Mouse (Mus musculus) intestine, postnatal 0 days (tissue): ENCODE measurements around the gene Iqsec1. TPM values are rescaled to one million over a fixed set of nuclear protein-coding genes. Genes with fewer than 3 reads are reported as not detected.
A peak's percentile ranks its signal among the peaks of the same experiment; 100 is the strongest.

Source experiments
- ATAC-seq: fragments of 200-750 bp; cut with Nextera tagmentation; 2 replicates; pipeline ENCODE4 v1.8.0; 2017; ENCODE audit warnings: mild to moderate bottlenecking, moderate TSS enrichment, moderate library complexity
- H3K27ac ChIP-seq: fragments of 300-500 bp; sonication (generic); 2 replicates; pipeline ENCODE4 v1.5.1; 2014; ENCODE audit warnings: mild to moderate bottlenecking, low read depth, low read length, moderate library complexity
- H3K27me3 ChIP-seq: fragments of 300-500 bp; sonication (generic); replicated peaks from 2 replicates; pipeline ENCODE4 v1.6.1; 2014; ENCODE audit warnings: low read length, mixed read lengths; ENCODE audit not compliant: control insufficient read depth, insufficient read depth
- H3K36me3 ChIP-seq: fragments of 300-500 bp; sonication (generic); 2 replicates; pipeline ENCODE4 v1.6.1; 2014; ENCODE audit warnings: mild to moderate bottlenecking, moderate library complexity; ENCODE audit not compliant: control insufficient read depth, insufficient read depth
- H3K4me1 ChIP-seq: fragments of 300-500 bp; sonication (generic); replicated peaks from 2 replicates; pipeline ENCODE4 v1.6.1; 2014; ENCODE audit warnings: antibody characterized with exemption, low read length, mixed read lengths; ENCODE audit not compliant: control insufficient read depth, insufficient read depth
- H3K4me2 ChIP-seq: fragments of 300-500 bp; sonication (generic); replicated peaks from 2 replicates; pipeline ENCODE4 v1.6.1; 2014; ENCODE audit warnings: low read depth, mild to moderate bottlenecking, moderate library complexity
- H3K4me3 ChIP-seq: fragments of 300-500 bp; sonication (generic); 2 replicates; pipeline ENCODE4 v1.5.1; 2014; ENCODE audit warnings: low read depth, low read length
- H3K9ac ChIP-seq: fragments of 300-500 bp; sonication (generic); 2 replicates; pipeline ENCODE4 v1.6.1; 2014; ENCODE audit warnings: mild to moderate bottlenecking, low read depth, low read length
- H3K9me3 ChIP-seq: fragments of 300-500 bp; sonication (generic); 2 replicates; pipeline ENCODE4 v1.6.1; 2016; ENCODE audit warnings: mixed run types; ENCODE audit not compliant: control insufficient read depth
- CTCF ChIP-seq: sonication (generic); IDR thresholded peaks from 2 replicates; pipeline ENCODE4 v1.5.1; 2016; ENCODE audit warnings: low read depth, mild to moderate bottlenecking, control low read depth, antibody characterized with exemption, moderate library complexity
- WGBS: fragments of 180-500 bp; shearing (Covaris S2); extraction: QIAGEN DNeasy Blood & Tissue Kit; methylation state at CpG from one replicate; pipeline ENCODE4 v1.1.7; 2014; 5-methylcytosine and 5-hydroxymethylcytosine counted together
- polyA plus RNA-seq: library from polyadenylated mRNA; unstranded; fragments of >200 nt; fragmentation: Nextera tagmentation; extraction: Ambion mirVana; gene quantifications from 2 replicates; pipeline ENCODE4 v1.2.1, GENCODE M21; 2015

Gene Iqsec1
- polyA plus RNA-seq, 1 experiment from 2014 or later, result 7.0 TPM

DNA sequence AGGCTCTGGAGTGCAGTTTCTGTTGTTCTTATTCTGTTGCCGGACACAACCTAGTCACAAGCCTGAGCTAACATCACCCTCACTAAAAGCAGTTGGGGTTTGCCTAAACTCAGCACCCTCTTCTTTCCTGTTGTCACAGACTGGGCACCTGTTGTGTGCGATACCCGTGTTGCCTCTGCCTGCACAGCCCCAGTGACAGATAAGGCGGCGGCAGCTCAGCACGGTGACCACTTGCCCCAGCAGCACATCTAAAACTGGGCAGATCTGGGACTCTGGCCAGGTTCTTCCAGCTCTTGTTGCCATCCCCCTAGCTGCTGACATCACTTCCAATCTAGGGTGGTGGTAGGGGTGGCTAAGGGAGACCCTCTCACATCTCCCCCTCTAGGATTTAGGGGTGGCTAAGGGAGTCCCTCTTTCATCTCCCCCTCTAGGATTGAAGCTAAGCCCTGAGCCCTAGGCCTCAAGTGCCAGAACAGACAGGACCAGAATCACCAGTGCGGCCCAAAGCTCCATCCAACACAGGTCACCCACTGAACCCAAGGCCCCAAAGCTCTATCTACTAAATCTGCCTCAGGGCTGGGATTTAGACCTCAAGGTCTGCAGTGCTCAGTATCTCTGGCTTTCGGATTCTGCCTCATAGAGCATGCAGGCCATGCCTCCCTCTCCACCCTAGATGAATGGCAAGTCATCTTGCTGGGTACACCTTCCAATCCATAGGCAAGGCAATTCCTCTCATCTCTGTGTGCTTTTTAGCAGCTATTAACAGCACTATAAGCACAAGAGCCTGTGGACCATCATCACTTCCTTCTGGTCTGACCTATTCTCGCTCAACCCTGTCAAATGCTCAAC is 278.3 kb downstream of the Iqsec1 start:
- no peak for ATAC-seq
- Histone ChIP-seq H3K27ac (no peak overlapping the region), H3K36me3 (no peaks in the 10 kb centered on the region), H3K4me2 (no peak overlapping the region), H3K27me3 (no peaks in the 10 kb centered on the region), H3K9me3 (no peaks in the 10 kb centered on the region), H3K4me3 (no peak overlapping the region), H3K4me1 (peaks cover 35% of the 10 kb centered on the region), H3K9ac (no peak overlapping the region)
- WGBS, result 78% methylated on average over 9 of the region's 9 CpGs
- TF ChIP-seq CTCF, result no peak

- TF ChIP-seq CTCF, result no peak
- H3K4me2 ChIP-seq, result no peak overlapping the region
- H3K4me1 ChIP-seq, result peaks cover 29% of the 10 kb centered on the region
- no peak for ATAC-seq
- no peak overlapping the region for H3K27ac ChIP-seq
- no peaks in the 10 kb centered on the region for H3K36me3 ChIP-seq
- no peak overlapping the region for H3K9ac ChIP-seq
- H3K4me3 ChIP-seq, result no peak overlapping the region
- H3K9me3 ChIP-seq, result no peaks in the 10 kb centered on the region
- H3K27me3 ChIP-seq, result no peaks in the 10 kb centered on the region
Measured at GRCm38 (mm10) chr6:90708061-90708618, 280.3 kb downstream of the Iqsec1 start.

DNA sequence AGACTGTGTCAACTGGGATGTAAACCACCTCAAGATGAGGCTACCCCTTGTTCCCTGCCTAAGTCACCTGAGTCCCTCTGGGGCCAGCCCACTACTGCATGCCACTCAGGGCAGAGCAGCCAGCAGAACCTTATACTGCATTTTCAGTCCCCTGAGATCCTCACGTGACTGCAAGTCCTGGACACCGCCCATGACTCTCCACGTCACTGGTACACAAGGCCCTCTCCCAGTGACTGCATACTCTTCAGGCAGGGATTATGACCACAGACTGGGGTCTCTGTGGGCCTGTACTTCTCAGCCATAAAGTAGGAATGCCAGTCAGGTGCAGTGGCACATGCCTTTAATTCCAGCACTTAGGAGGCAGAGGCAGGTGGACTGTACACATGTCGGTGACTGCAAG is 281.3 kb downstream of the Iqsec1 start:
- H3K4me2 ChIP-seq, result no peak overlapping the region
- ATAC-seq, result peak; percentile 63; the same call in 1 of the 2 replicates
- H3K27ac ChIP-seq, result no peak overlapping the region; the same call in 1 of the 2 replicates
- H3K36me3 ChIP-seq, result no peaks in the 10 kb centered on the region
- WGBS, result 46% methylated on average over 4 of the region's 4 CpGs
- H3K9ac ChIP-seq, result no peak overlapping the region
- H3K27me3 ChIP-seq, result no peaks in the 10 kb centered on the region
- TF ChIP-seq CTCF, result no peak
- H3K4me3 ChIP-seq, result no peak overlapping the region
- H3K4me1 ChIP-seq, result peaks cover 19% of the 10 kb centered on the region
- no peaks in the 10 kb centered on the region for H3K9me3 ChIP-seq

- 64% methylated on average over 10 of the region's 10 CpGs for WGBS
- no peak overlapping the region for H3K27ac ChIP-seq
- peaks cover 16% of the 10 kb centered on the region for H3K4me1 ChIP-seq
- ATAC-seq, result no peak
- TF ChIP-seq CTCF, result no peak
- H3K4me2 ChIP-seq, result no peak overlapping the region
- no peak overlapping the region for H3K9ac ChIP-seq
- no peaks in the 10 kb centered on the region for H3K36me3 ChIP-seq
- no peaks in the 10 kb centered on the region for H3K27me3 ChIP-seq
- H3K9me3 ChIP-seq, result no peaks in the 10 kb centered on the region
- no peak overlapping the region for H3K4me3 ChIP-seq
Measured at GRCm38 (mm10) chr6:90706490-90706889, 282.0 kb downstream of the Iqsec1 start.

DNA sequence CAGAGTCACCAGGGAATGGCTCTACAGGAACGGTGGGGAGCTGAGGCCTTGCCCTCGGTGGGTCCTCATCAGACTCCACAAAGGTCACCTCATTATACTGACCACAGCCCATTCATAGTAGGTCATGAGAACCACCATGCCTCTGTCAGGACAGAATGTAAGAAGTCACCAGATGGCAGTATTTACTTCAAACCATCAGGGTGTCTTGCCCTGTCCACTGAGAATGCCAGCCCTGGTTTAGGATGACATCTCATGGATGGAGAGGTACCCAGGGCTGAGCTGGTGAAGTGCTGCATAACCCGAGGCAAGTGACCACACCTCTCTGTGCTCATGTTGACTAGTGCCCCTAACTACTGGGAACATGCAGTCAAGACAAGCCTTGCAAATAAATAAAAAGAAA is 282.7 kb downstream of the Iqsec1 start:
- Histone ChIP-seq H3K4me2 (no peak overlapping the region), H3K9me3 (no peaks in the 10 kb centered on the region), H3K9ac (no peak overlapping the region), H3K27ac (no peak overlapping the region), H3K4me1 (peaks cover 8% of the 10 kb centered on the region; the same call in 1 of the 2 replicates), H3K4me3 (no peak overlapping the region), H3K27me3 (no peaks in the 10 kb centered on the region), H3K36me3 (no peaks in the 10 kb centered on the region)
- TF ChIP-seq CTCF, result peak; percentile 45; the same call in 1 of the 2 replicates
- no peak for ATAC-seq
- WGBS, result 79% methylated on average over 3 of the region's 3 CpGs

GRCm38 (mm10) chr6:90704705-90705344 is 283.7 kb downstream of the Iqsec1 start:
- Histone ChIP-seq H3K36me3 (no peaks in the 10 kb centered on the region), H3K4me2 (no peak overlapping the region), H3K9me3 (no peaks in the 10 kb centered on the region), H3K4me3 (no peak overlapping the region), H3K9ac (no peak overlapping the region), H3K27ac (no peak overlapping the region), H3K4me1 (peaks cover 10% of the 10 kb centered on the region; the same call in 1 of the 2 replicates), H3K27me3 (no peaks in the 10 kb centered on the region)
- WGBS, result 55% methylated on average over 2 of the region's 2 CpGs
- no peak for TF ChIP-seq CTCF
- no peak for ATAC-seq
